Mouse (Mus musculus) heart, adult 2 months (tissue): ENCODE measurements around the gene Mief2.

ENCODE experiments used
- CTCF ChIP-seq: fragments of 200-600 bp; IDR thresholded peaks from 2 replicates; pipeline ENCODE4 v1.8.1; 2022; ENCODE audit warnings: antibody characterized with exemption, mild to moderate bottlenecking, moderate library complexity
- EP300 ChIP-seq: fragments of 200-500 bp; IDR thresholded peaks from 2 replicates; pipeline ENCODE4 v1.6.1; 2011; ENCODE audit warnings: low read depth, low read length, control low read depth; ENCODE audit not compliant: insufficient read depth
- POLR2A ChIP-seq: fragments of 200-500 bp; IDR thresholded peaks from 2 replicates; pipeline ENCODE4 v1.6.1; 2011; ENCODE audit warnings: mild to moderate bottlenecking, low read depth, low read length, control low read depth; ENCODE audit not compliant: insufficient read depth

DNA sequence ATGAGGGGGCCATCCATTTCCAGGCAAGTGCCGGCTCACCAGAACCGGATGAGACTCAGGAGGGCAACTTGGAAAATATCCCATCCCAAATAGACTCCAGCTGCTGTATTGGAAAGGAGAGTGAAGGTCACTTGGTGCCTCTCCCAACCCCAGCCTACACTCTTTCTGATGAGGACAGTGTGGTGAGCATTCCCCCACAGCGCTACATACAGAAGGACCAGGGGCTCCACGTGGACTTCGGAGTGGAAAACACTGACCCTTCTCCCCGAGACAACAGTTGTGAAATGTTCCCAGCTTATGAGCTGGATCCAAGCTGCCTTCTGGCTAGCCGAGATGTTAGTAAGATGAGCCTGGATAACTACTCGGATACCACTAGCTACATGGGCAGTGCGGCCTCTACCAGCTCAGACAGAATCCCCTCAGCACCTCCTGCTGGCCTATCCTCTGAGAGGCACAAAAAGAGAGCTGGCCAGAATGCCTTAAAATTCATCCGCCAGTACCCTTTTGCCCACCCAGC lies 51.5 kb downstream of the Mief2 start:
- TF ChIP-seq EP300 (no peak), POLR2A (no peak), CTCF (no peak)
